Mouse (Mus musculus) limb, embryonic 11.5 days (tissue): ENCODE results near the gene Zfp652. TPM values are rescaled to one million over a fixed set of nuclear protein-coding genes. Genes with fewer than 3 reads are reported as not detected.

Experiments used
- ATAC-seq: fragments of 200-750 bp; cut with Nextera tagmentation; 2 replicates; pipeline ENCODE4 v1.8.0; 2017; ENCODE audit warnings: low read depth; ENCODE audit not compliant: insufficient number of reproducible peaks, low FRiP score, low TSS enrichment
- DNase-seq: peaks from one replicate; pipeline ENCODE4 v3.0.0-alpha.2; 2015; ENCODE audit warnings: low spot score
- H3K27ac ChIP-seq: fragments of 300-500 bp; sonication (generic); replicated peaks from 2 replicates; pipeline ENCODE4 v1.5.1; 2014; ENCODE audit warnings: low read depth, mild to moderate bottlenecking, low read length
- H3K27me3 ChIP-seq: fragments of 300-500 bp; sonication (generic); 2 replicates; pipeline ENCODE4 v1.6.1; 2014; ENCODE audit warnings: mild to moderate bottlenecking, low read length, mixed read lengths; ENCODE audit not compliant: control insufficient read depth, insufficient read depth
- H3K36me3 ChIP-seq: fragments of 300-500 bp; sonication (generic); 2 replicates; pipeline ENCODE4 v1.6.1; 2014; ENCODE audit warnings: mild to moderate bottlenecking, low read length, moderate library complexity, mixed read lengths; ENCODE audit not compliant: control insufficient read depth, insufficient read depth
- H3K4me1 ChIP-seq: fragments of 300-500 bp; sonication (generic); 2 replicates; pipeline ENCODE4 v1.6.1; 2014; ENCODE audit warnings: low read length, mixed read lengths; ENCODE audit not compliant: control insufficient read depth, insufficient read depth
- H3K4me2 ChIP-seq: fragments of 300-500 bp; sonication (generic); 2 replicates; pipeline ENCODE4 v1.6.1; 2014; ENCODE audit warnings: low read depth, mild to moderate bottlenecking, moderate library complexity; ENCODE audit not compliant: severe bottlenecking
- H3K4me3 ChIP-seq: fragments of 300-500 bp; sonication (generic); 2 replicates; pipeline ENCODE4 v1.5.1; 2014; ENCODE audit warnings: low read depth, low read length
- H3K9ac ChIP-seq: fragments of 300-500 bp; sonication (generic); 2 replicates; pipeline ENCODE4 v1.6.1; 2014; ENCODE audit warnings: mild to moderate bottlenecking, low read length
- H3K9me3 ChIP-seq: fragments of 300-500 bp; sonication (generic); 2 replicates; pipeline ENCODE4 v1.6.1; 2016; ENCODE audit warnings: low read length; ENCODE audit not compliant: control insufficient read depth
- WGBS: fragments of 180-500 bp; shearing (Covaris S2); extraction: QIAGEN DNeasy Blood & Tissue Kit; methylation state at CpG from one replicate; pipeline ENCODE4 v1.1.7; 2014; 5-methylcytosine and 5-hydroxymethylcytosine counted together
- polyA plus RNA-seq: library from polyadenylated mRNA; unstranded; fragments of >200 nt; fragmentation: Nextera tagmentation; extraction: Ambion mirVana; gene quantifications from 2 replicates; pipeline ENCODE4 v1.2.1, GENCODE M21; 2014

Gene Zfp652
- polyA plus RNA-seq, 1 experiment from 2014 or later = 11.7 TPM

DNA sequence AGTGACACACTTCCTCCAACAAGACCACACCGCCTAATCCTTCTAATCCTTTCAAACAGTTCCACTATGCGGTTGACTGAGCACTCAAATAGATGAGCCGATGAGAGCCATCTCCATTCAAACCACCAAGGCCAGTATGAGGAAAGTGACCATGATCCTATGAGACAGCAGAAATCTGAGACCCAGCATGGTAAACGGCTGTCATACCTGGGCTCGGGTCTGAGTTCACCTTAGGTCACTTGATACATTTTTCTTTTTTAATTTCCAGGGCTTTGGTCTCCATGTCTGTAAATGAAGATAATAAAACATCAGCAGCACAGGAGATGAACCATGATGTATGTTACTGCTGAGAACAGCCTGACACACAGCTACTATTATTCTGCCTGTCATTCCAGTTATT is 95.4 kb downstream of the Zfp652 start:
- Histone ChIP-seq H3K4me2 (no peak overlapping the region), H3K36me3 (no peaks in the 10 kb centered on the region), H3K9me3 (peaks cover 4% of the 10 kb centered on the region; the same call in 1 of the 2 replicates), H3K27me3 (no peaks in the 10 kb centered on the region), H3K9ac (no peak overlapping the region), H3K27ac (no peak overlapping the region), H3K4me3 (no peak overlapping the region), H3K4me1 (no peaks in the 10 kb centered on the region)
- ATAC-seq (no peak), DNase-seq (no peak)
- WGBS = 93% methylated on average over 5 of the region's 5 CpGs

GRCm38 (mm10) chr11:95808448-95809011 is 96.1 kb downstream of the Zfp652 start:
- no peaks in the 10 kb centered on the region for H3K36me3 ChIP-seq
- no peak overlapping the region for H3K4me3 ChIP-seq
- no peak for DNase-seq
- H3K4me2 ChIP-seq = no peak overlapping the region
- peaks cover 4% of the 10 kb centered on the region; the same call in 1 of the 2 replicates for H3K9me3 ChIP-seq
- no peak overlapping the region for H3K9ac ChIP-seq
- no peak overlapping the region for H3K27ac ChIP-seq
- H3K27me3 ChIP-seq = no peaks in the 10 kb centered on the region
- no peaks in the 10 kb centered on the region for H3K4me1 ChIP-seq
- 81% methylated on average over 5 of the region's 5 CpGs for WGBS
- ATAC-seq = no peak

GRCm38 (mm10) chr11:95809603-95810002 is 97.1 kb downstream of the Zfp652 start:
- ATAC-seq = no peak
- peaks cover 4% of the 10 kb centered on the region; the same call in 1 of the 2 replicates for H3K9me3 ChIP-seq
- no peaks in the 10 kb centered on the region for H3K27me3 ChIP-seq
- H3K27ac ChIP-seq = no peak overlapping the region
- WGBS = 46% methylated on average over 5 of the region's 5 CpGs
- H3K4me1 ChIP-seq = no peaks in the 10 kb centered on the region
- DNase-seq = no peak
- H3K4me2 ChIP-seq = no peak overlapping the region
- H3K9ac ChIP-seq = no peak overlapping the region
- H3K4me3 ChIP-seq = no peak overlapping the region
- no peaks in the 10 kb centered on the region for H3K36me3 ChIP-seq

- Histone ChIP-seq H3K9ac (no peak overlapping the region), H3K27me3 (no peaks in the 10 kb centered on the region), H3K4me1 (no peaks in the 10 kb centered on the region), H3K36me3 (no peaks in the 10 kb centered on the region), H3K9me3 (peaks cover 4% of the 10 kb centered on the region; the same call in 1 of the 2 replicates), H3K4me3 (no peak overlapping the region), H3K27ac (no peak overlapping the region), H3K4me2 (no peak overlapping the region)
- WGBS = 54% methylated on average over 7 of the region's 7 CpGs
- DNase-seq = no peak
- no peak for ATAC-seq
Measured at GRCm38 (mm10) chr11:95810828-95811227, 98.4 kb downstream of the Zfp652 start.

DNA sequence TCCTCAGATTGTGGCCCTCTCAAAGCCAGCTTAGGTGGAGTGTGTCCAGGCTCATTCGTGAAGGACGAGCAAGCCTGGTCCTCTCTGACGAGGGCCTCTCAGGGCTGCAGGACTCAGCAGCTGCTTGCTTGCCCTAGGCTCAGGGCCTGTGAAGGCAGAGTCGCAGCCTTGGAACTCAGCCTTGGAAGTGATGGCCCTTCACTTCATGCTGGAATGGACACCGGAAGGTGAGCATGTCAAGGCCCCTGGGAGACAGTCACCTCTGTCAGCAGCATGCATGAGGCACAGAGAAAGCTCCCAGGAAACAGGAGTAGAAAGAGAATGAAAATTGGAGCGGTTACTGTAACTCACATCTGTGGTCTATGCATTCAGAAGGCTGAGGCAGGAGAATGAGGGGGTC is 99.3 kb downstream of the Zfp652 start:
- Histone ChIP-seq H3K4me3 (no peak overlapping the region), H3K4me2 (no peak overlapping the region), H3K9me3 (peaks cover 4% of the 10 kb centered on the region; the same call in 1 of the 2 replicates), H3K4me1 (no peaks in the 10 kb centered on the region), H3K27me3 (no peaks in the 10 kb centered on the region), H3K9ac (no peak overlapping the region), H3K27ac (no peak overlapping the region), H3K36me3 (no peaks in the 10 kb centered on the region)
- DNase-seq = no peak
- ATAC-seq = no peak
- WGBS = 82% methylated on average over 6 of the region's 6 CpGs

- no peak overlapping the region for H3K27ac ChIP-seq
- 84% methylated on average over 4 of the region's 4 CpGs for WGBS
- H3K27me3 ChIP-seq = no peaks in the 10 kb centered on the region
- H3K36me3 ChIP-seq = no peaks in the 10 kb centered on the region
- DNase-seq (no peak), ATAC-seq (no peak)
- no peak overlapping the region for H3K4me2 ChIP-seq
- no peaks in the 10 kb centered on the region for H3K4me1 ChIP-seq
- H3K9me3 ChIP-seq = peaks cover 4% of the 10 kb centered on the region; the same call in 1 of the 2 replicates
- H3K9ac ChIP-seq = no peak overlapping the region
- no peak overlapping the region for H3K4me3 ChIP-seq
Measured at GRCm38 (mm10) chr11:95812224-95812623, 99.8 kb downstream of the Zfp652 start.

GRCm38 (mm10) chr11:95814101-95814500 is 101.6 kb downstream of the Zfp652 start:
- no peaks in the 10 kb centered on the region for H3K9me3 ChIP-seq
- no peak overlapping the region for H3K9ac ChIP-seq
- no peak overlapping the region for H3K27ac ChIP-seq
- no peak for DNase-seq
- no peaks in the 10 kb centered on the region for H3K4me1 ChIP-seq
- ATAC-seq = no peak
- 88% methylated on average over 2 of the region's 2 CpGs for WGBS
- H3K36me3 ChIP-seq = no peaks in the 10 kb centered on the region
- H3K4me3 ChIP-seq = no peak overlapping the region
- no peaks in the 10 kb centered on the region for H3K27me3 ChIP-seq
- H3K4me2 ChIP-seq = no peak overlapping the region

GRCm38 (mm10) chr11:95814857-95815256 is 102.4 kb downstream of the Zfp652 start:
- H3K9ac ChIP-seq = no peak overlapping the region
- H3K27ac ChIP-seq = no peak overlapping the region
- no peak overlapping the region for H3K4me2 ChIP-seq
- DNase-seq = no peak
- H3K9me3 ChIP-seq = no peaks in the 10 kb centered on the region
- no peaks in the 10 kb centered on the region for H3K4me1 ChIP-seq
- no peaks in the 10 kb centered on the region for H3K27me3 ChIP-seq
- no peaks in the 10 kb centered on the region for H3K36me3 ChIP-seq
- ATAC-seq = no peak
- no peak overlapping the region for H3K4me3 ChIP-seq
- WGBS = 67% methylated on average over 5 of the region's 5 CpGs

DNA sequence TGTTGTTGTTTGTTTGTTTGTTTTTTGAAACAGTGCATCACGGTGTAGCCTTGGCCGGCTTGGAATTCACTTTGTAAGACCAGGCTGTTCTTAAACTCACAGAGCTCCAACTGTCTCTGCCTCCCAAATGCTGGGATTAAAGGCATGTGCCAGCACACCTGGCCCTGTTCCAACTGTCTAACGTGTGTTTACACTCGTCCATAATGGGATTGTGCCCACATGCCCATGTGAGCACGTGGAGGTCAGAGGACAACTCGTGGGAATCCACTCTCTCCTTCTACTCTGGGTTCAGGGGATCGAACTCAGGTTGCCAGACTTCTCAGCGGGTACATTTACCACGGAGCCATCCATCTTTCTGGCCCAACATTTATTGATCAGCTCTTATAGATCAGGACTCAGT is 102.9 kb downstream of the Zfp652 start:
- H3K4me2 ChIP-seq = no peak overlapping the region
- H3K9ac ChIP-seq = no peak overlapping the region
- 80% methylated on average over 9 of the region's 9 CpGs for WGBS
- DNase-seq (no peak), ATAC-seq (no peak)
- H3K9me3 ChIP-seq = no peaks in the 10 kb centered on the region
- H3K27me3 ChIP-seq = no peaks in the 10 kb centered on the region
- H3K36me3 ChIP-seq = no peaks in the 10 kb centered on the region
- no peak overlapping the region for H3K27ac ChIP-seq
- no peaks in the 10 kb centered on the region for H3K4me1 ChIP-seq
- no peak overlapping the region for H3K4me3 ChIP-seq
